Mouse (Mus musculus) heart, postnatal 14 days (tissue): ENCODE data around the gene Foxq1. TPM values are rescaled to one million over a fixed set of nuclear protein-coding genes. Genes with fewer than 3 reads are reported as not detected.

Source experiments
- DNase-seq, 2 experiments: peaks; one replicate each; pipeline ENCODE4 v3.0.0; 2021 to 2022
- intact Hi-C: fragments of 180-260 bp; cut with DNase I; formaldehyde crosslinking; loops from one replicate; pipeline ENCODE4 v1.15.1; 2025
- total RNA-seq, 2 experiments: library from RNA; stranded (reverse); gene quantifications; 2 replicates each; pipeline ENCODE4 v1.2.3; 2021

The Foxq1 gene
- total RNA-seq, 2 experiments from 2014 or later = 0.10 to 0.17 TPM

GRCm38 (mm10) chr13:31567617-31568294, 11.8 kb downstream of the Foxq1 start:
- intact Hi-C loops = no loop called here
- DNase-seq = no peak

GRCm38 (mm10) chr13:31572806-31573508, 17.0 kb downstream of the Foxq1 start:
- intact Hi-C loops = no loop called here
- DNase-seq = no peak

GRCm38 (mm10) chr13:31574627-31575026, 18.7 kb downstream of the Foxq1 start:
- DNase-seq = no peak
- intact Hi-C loops = no loop called here

- DNase-seq = no peak
- intact Hi-C loops = no loop called here
Measured at GRCm38 (mm10) chr13:31576696-31577095, 20.8 kb downstream of the Foxq1 start.

GRCm38 (mm10) chr13:31577576-31577975, 21.6 kb downstream of the Foxq1 start:
- intact Hi-C loops = no loop called here
- no peak for DNase-seq

GRCm38 (mm10) chr13:31578389-31578788, 22.5 kb downstream of the Foxq1 start:
- no peak for DNase-seq
- intact Hi-C loops = no loop called here

- intact Hi-C loops = no loop called here
- DNase-seq = no peak
Measured at GRCm38 (mm10) chr13:31579866-31580265, 23.9 kb downstream of the Foxq1 start.

- DNase-seq = no peak
- intact Hi-C loops = no loop called here
Measured at GRCm38 (mm10) chr13:31587341-31587740, 31.4 kb downstream of the Foxq1 start.

GRCm38 (mm10) chr13:31599576-31599975, 43.6 kb downstream of the Foxq1 start:
- no peak for DNase-seq
- intact Hi-C loops = no loop called here

- intact Hi-C loops = no loop called here
- no peak for DNase-seq
Measured at GRCm38 (mm10) chr13:31603964-31604363, 48.0 kb downstream of the Foxq1 start.

Other genes starting within 250 kb of the Foxq1 start
- gene A530084C06Rik, start 3.2 kb downstream of the Foxq1 start, total RNA-seq = not detected
- under 1 TPM in 1 of 2 experiments, not detected in 1; 0.10 TPM for gene Foxf2, start 69.7 kb downstream of the Foxq1 start, total RNA-seq